Mouse (Mus musculus) midbrain, embryonic 15.5 days (tissue): ENCODE results near the gene Wipf3. TPM values are rescaled to one million over a fixed set of nuclear protein-coding genes. Genes with fewer than 3 reads are reported as not detected.

Experiments
- ATAC-seq: fragments of 200-750 bp; cut with Nextera tagmentation; replicated peaks from 2 replicates; pipeline ENCODE4 v1.8.0; 2017; ENCODE audit warnings: moderate TSS enrichment
- H3K27ac ChIP-seq: fragments of 300-500 bp; sonication (generic); 2 replicates; pipeline ENCODE4 v1.5.1; 2015; ENCODE audit warnings: mild to moderate bottlenecking, inconsistent platforms
- H3K27me3 ChIP-seq: fragments of 300-500 bp; sonication (generic); replicated peaks from 2 replicates; pipeline ENCODE4 v1.6.1; 2015; ENCODE audit warnings: inconsistent platforms
- H3K36me3 ChIP-seq: fragments of 300-500 bp; sonication (generic); replicated peaks from 2 replicates; pipeline ENCODE4 v1.6.1; 2015; ENCODE audit warnings: inconsistent platforms
- H3K4me1 ChIP-seq: fragments of 300-500 bp; sonication (generic); 2 replicates; pipeline ENCODE4 v1.6.1; 2015; ENCODE audit warnings: inconsistent platforms
- H3K4me2 ChIP-seq: fragments of 300-500 bp; sonication (generic); 2 replicates; pipeline ENCODE4 v1.6.1; 2015; ENCODE audit warnings: inconsistent platforms, mild to moderate bottlenecking, moderate library complexity
- H3K4me3 ChIP-seq: fragments of 300-500 bp; sonication (generic); 2 replicates; pipeline ENCODE4 v1.5.1; 2015; ENCODE audit warnings: mild to moderate bottlenecking, inconsistent platforms
- H3K9ac ChIP-seq: fragments of 300-500 bp; sonication (generic); 2 replicates; pipeline ENCODE4 v1.6.1; 2015; ENCODE audit warnings: mild to moderate bottlenecking, inconsistent platforms
- H3K9me3 ChIP-seq: fragments of 300-500 bp; sonication (generic); 2 replicates; pipeline ENCODE4 v1.6.1; 2016; ENCODE audit warnings: inconsistent platforms
- WGBS: fragments of 180-500 bp; shearing (Covaris S2); methylation state at CpG from one replicate; pipeline ENCODE4 v1.1.7; 2015; ENCODE audit warnings: mixed read lengths; 5-methylcytosine and 5-hydroxymethylcytosine counted together
- polyA plus RNA-seq: library from polyadenylated mRNA; unstranded; fragments of >200 nt; fragmentation: Nextera tagmentation; extraction: Ambion mirVana; gene quantifications from 2 replicates; pipeline ENCODE4 v1.2.1, GENCODE M21; 2015

Wipf3 gene
- polyA plus RNA-seq, 1 experiment from 2014 or later: 4.2 TPM

- Histone ChIP-seq H3K9me3 (no peaks in the 10 kb centered on the region), H3K36me3 (no peaks in the 10 kb centered on the region), H3K27ac (no peak overlapping the region), H3K9ac (no peak overlapping the region), H3K4me1 (peaks cover 24% of the 10 kb centered on the region), H3K4me2 (no peak overlapping the region), H3K27me3 (no peaks in the 10 kb centered on the region), H3K4me3 (no peak overlapping the region)
- ATAC-seq: peak; percentile 48; the same call in 1 of the 2 replicates
- WGBS: 45% methylated on average over 7 of the region's 7 CpGs
Measured at GRCm38 (mm10) chr6:54435663-54436062, 6.3 kb downstream of the Wipf3 start.

DNA sequence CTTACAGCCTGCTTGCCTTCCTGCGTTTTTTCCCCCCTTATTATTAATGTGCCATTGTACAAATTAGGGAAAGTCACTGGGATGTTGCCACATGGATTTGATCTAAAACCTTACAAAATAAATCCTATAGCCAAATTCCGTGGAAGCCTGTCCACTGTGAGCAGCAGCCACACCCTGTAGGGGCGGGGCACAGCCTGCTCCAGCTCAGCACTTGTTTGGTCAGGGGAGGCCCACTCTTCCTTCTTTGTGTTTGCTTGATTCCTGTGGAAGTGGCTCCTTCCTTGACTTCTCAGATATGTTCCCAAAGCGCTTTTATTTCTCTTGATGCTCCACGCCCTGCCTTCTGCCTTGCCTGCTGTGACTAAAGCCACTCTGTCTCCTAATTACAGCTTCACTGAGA is 6.9 kb downstream of the Wipf3 start:
- 74% methylated on average over 5 of the region's 5 CpGs for WGBS
- Histone ChIP-seq H3K4me3 (no peak overlapping the region), H3K4me1 (peaks cover 18% of the 10 kb centered on the region), H3K9me3 (no peaks in the 10 kb centered on the region), H3K9ac (no peak overlapping the region), H3K36me3 (no peaks in the 10 kb centered on the region), H3K4me2 (no peak overlapping the region), H3K27ac (no peak overlapping the region), H3K27me3 (no peaks in the 10 kb centered on the region)
- no peak for ATAC-seq

- H3K4me3 ChIP-seq: no peak overlapping the region
- no peak overlapping the region for H3K4me2 ChIP-seq
- no peaks in the 10 kb centered on the region for H3K27me3 ChIP-seq
- H3K9me3 ChIP-seq: no peaks in the 10 kb centered on the region
- no peak overlapping the region for H3K9ac ChIP-seq
- H3K4me1 ChIP-seq: peaks cover 5% of the 10 kb centered on the region; the same call in 1 of the 2 replicates
- no peaks in the 10 kb centered on the region for H3K36me3 ChIP-seq
- no peak for ATAC-seq
- WGBS: 81% methylated on average over 4 of the region's 4 CpGs
- no peak overlapping the region for H3K27ac ChIP-seq
Measured at GRCm38 (mm10) chr6:54438510-54438909, 9.1 kb downstream of the Wipf3 start.

DNA sequence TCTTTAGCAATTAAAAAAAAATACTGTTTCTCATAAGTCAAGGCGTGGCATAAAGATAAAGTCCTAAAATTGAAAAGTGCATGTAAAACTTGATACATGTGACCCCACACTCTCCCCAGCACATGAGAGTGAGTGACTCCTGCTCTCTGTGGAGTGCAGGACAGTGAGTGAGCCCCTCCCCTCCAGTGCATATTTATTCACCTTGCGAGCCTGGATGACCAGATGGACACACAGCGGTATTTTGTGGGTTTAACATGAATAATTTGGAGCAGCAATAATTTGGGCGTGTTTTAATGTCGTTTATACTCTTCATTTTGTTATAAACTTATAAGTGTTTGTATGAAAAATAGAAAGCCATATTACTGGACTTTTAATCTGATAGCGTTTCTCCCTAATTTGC is 11.3 kb downstream of the Wipf3 start:
- ATAC-seq: no peak
- Histone ChIP-seq H3K4me3 (no peak overlapping the region), H3K9ac (no peak overlapping the region), H3K36me3 (no peaks in the 10 kb centered on the region), H3K4me1 (peaks cover 6% of the 10 kb centered on the region; the same call in 1 of the 2 replicates), H3K9me3 (no peaks in the 10 kb centered on the region), H3K27me3 (no peaks in the 10 kb centered on the region), H3K27ac (no peak overlapping the region), H3K4me2 (no peak overlapping the region)
- WGBS: 95% methylated on average over 6 of the region's 6 CpGs

GRCm38 (mm10) chr6:54443657-54444056 is 14.3 kb downstream of the Wipf3 start:
- peaks cover 9% of the 10 kb centered on the region; the same call in 1 of the 2 replicates for H3K4me1 ChIP-seq
- 85% methylated on average over 4 of the region's 4 CpGs for WGBS
- H3K9me3 ChIP-seq: no peaks in the 10 kb centered on the region
- H3K4me2 ChIP-seq: no peak overlapping the region
- no peaks in the 10 kb centered on the region for H3K36me3 ChIP-seq
- no peak overlapping the region for H3K27ac ChIP-seq
- H3K27me3 ChIP-seq: no peaks in the 10 kb centered on the region
- no peak overlapping the region for H3K4me3 ChIP-seq
- H3K9ac ChIP-seq: no peak overlapping the region
- no peak for ATAC-seq

- Histone ChIP-seq H3K9me3 (no peaks in the 10 kb centered on the region), H3K4me3 (no peak overlapping the region), H3K4me2 (no peak overlapping the region), H3K9ac (no peak overlapping the region), H3K36me3 (no peaks in the 10 kb centered on the region), H3K27ac (no peak overlapping the region), H3K27me3 (no peaks in the 10 kb centered on the region), H3K4me1 (peaks cover 9% of the 10 kb centered on the region; the same call in 1 of the 2 replicates)
- 69% methylated on average over 7 of the region's 7 CpGs for WGBS
- ATAC-seq: no peak
Measured at GRCm38 (mm10) chr6:54444086-54444485, 14.7 kb downstream of the Wipf3 start.

DNA sequence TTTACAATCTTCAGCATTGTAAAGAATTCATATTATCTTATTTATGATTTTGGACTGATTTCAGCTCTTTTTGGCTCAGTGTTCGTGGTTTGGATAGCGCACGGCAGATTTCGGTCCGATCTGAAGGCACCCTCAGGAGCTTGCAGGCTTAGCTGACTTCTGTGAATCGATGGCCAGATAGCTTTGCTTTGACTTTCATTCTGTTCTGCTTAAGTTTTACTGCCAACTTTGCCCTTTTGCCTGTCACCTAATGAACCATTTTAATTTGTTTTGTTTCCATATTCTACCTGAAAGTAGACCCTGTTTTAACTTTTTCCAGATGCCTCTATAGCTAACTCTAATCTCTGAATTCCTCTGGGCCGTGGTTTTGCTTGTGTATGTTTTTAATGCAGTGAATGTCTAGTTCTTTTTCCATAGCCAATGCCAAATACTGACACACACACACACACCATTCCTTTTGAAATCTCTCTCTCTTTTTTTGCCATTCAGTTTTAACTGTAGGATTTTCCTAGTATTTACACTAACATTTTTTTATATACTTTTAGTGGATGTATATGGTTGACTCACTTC is 15.9 kb downstream of the Wipf3 start:
- H3K9ac ChIP-seq: no peak overlapping the region
- WGBS: 86% methylated on average over 7 of the region's 7 CpGs
- no peak overlapping the region for H3K4me2 ChIP-seq

GRCm38 (mm10) chr6:54447353-54447752 is 17.9 kb downstream of the Wipf3 start:
- H3K27me3 ChIP-seq: no peaks in the 10 kb centered on the region
- WGBS: 69% methylated on average over 4 of the region's 4 CpGs

More for the DNA sequence above, 15.9 kb downstream of the Wipf3 start:
- ATAC-seq: no peak
- H3K36me3 ChIP-seq: no peaks in the 10 kb centered on the region
- H3K4me1 ChIP-seq: peaks cover 9% of the 10 kb centered on the region; the same call in 1 of the 2 replicates
- H3K27ac ChIP-seq: no peak overlapping the region
- no peaks in the 10 kb centered on the region for H3K27me3 ChIP-seq
- no peak overlapping the region for H3K4me3 ChIP-seq
- no peaks in the 10 kb centered on the region for H3K9me3 ChIP-seq

GRCm38 (mm10) chr6:54459661-54460060 is 30.3 kb downstream of the Wipf3 start:
- no peak overlapping the region for H3K27ac ChIP-seq
- no peaks in the 10 kb centered on the region for H3K9me3 ChIP-seq
- no peak overlapping the region for H3K4me2 ChIP-seq
- no peak for ATAC-seq
- H3K9ac ChIP-seq: no peak overlapping the region
- 41% methylated on average over 7 of the region's 7 CpGs for WGBS
- H3K36me3 ChIP-seq: no peaks in the 10 kb centered on the region
- H3K27me3 ChIP-seq: no peaks in the 10 kb centered on the region
- H3K4me3 ChIP-seq: no peak overlapping the region
- H3K4me1 ChIP-seq: peaks cover 13% of the 10 kb centered on the region

More at GRCm38 (mm10) chr6:54447353-54447752, 17.9 kb downstream of the Wipf3 start:
- no peaks in the 10 kb centered on the region for H3K36me3 ChIP-seq
- no peak overlapping the region for H3K4me3 ChIP-seq
- H3K9me3 ChIP-seq: no peaks in the 10 kb centered on the region
- no peak for ATAC-seq
- no peak overlapping the region for H3K9ac ChIP-seq
- no peak overlapping the region for H3K4me2 ChIP-seq
- H3K27ac ChIP-seq: no peak overlapping the region
- H3K4me1 ChIP-seq: peaks cover 9% of the 10 kb centered on the region; the same call in 1 of the 2 replicates

- WGBS: 72% methylated on average over 6 of the region's 6 CpGs
- no peaks in the 10 kb centered on the region for H3K27me3 ChIP-seq
Measured at GRCm38 (mm10) chr6:54460172-54460914, 30.9 kb downstream of the Wipf3 start.

DNA sequence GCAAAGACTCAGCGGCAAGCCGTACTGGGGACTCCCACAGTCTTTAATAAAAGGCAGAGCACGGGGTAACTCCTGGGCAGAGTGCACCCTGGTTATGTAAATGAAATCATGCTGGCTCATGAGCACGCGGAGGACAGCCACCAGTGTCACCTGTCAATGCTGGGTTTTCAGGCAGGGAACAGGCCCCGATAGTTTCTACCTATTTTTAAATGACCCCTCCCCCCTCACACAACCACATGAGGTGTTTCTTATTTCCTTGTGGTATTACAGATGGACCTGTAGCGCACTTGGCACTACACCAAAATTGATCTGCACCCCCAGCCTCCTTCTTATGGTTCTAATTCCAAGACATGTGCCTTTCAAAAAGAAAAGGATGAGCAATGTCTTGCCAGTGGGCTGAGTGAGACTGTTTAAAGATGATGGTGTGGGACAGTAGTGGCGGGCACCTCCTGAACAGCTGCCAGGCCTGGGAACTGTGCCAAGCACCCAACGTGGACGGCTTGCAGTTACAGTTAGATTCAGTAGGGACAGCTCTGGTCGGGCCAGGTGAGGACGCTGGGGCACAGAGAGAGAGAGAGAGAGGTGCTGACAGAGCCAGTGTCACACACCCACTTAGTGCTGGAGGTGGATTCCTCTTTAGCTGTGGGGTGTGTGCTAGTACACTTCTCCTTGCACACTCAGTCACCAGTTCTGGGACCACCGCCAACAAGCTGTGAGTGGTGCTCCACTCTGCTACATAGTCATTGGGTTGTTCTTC is 31.7 kb downstream of the Wipf3 start:
- Histone ChIP-seq H3K9me3 (no peaks in the 10 kb centered on the region), H3K4me1 (peaks cover 13% of the 10 kb centered on the region), H3K9ac (no peak overlapping the region), H3K27me3 (no peaks in the 10 kb centered on the region), H3K4me3 (no peak overlapping the region), H3K36me3 (no peaks in the 10 kb centered on the region), H3K27ac (no peak overlapping the region), H3K4me2 (no peak overlapping the region)
- ATAC-seq: no peak
- 67% methylated on average over 13 of the region's 13 CpGs for WGBS

More at GRCm38 (mm10) chr6:54460172-54460914, 30.9 kb downstream of the Wipf3 start:
- no peak overlapping the region for H3K9ac ChIP-seq
- no peak overlapping the region for H3K4me2 ChIP-seq
- no peaks in the 10 kb centered on the region for H3K36me3 ChIP-seq
- peaks cover 13% of the 10 kb centered on the region for H3K4me1 ChIP-seq
- H3K9me3 ChIP-seq: no peaks in the 10 kb centered on the region
- H3K27ac ChIP-seq: no peak overlapping the region
- ATAC-seq: 0 out of 2 replicates have a peak, but pooled peaks have one; percentile 49
- H3K4me3 ChIP-seq: no peak overlapping the region

- 92% methylated on average over 6 of the region's 6 CpGs for WGBS
- no peaks in the 10 kb centered on the region for H3K36me3 ChIP-seq
- no peaks in the 10 kb centered on the region for H3K27me3 ChIP-seq
- no peaks in the 10 kb centered on the region for H3K9me3 ChIP-seq
- no peak overlapping the region for H3K27ac ChIP-seq
- H3K4me3 ChIP-seq: no peak overlapping the region
- H3K9ac ChIP-seq: no peak overlapping the region
- no peak for ATAC-seq
- H3K4me2 ChIP-seq: no peak overlapping the region
- H3K4me1 ChIP-seq: peaks cover 13% of the 10 kb centered on the region
Measured at GRCm38 (mm10) chr6:54462766-54463165, 33.4 kb downstream of the Wipf3 start.
